Mouse (Mus musculus): ENCODE measurements around the gene Slc6a17. TPM values are rescaled to one million over a fixed set of nuclear protein-coding genes. Genes with fewer than 3 reads are reported as not detected.

The Slc6a17 gene
- polyA plus RNA-seq, 1 experiment = 0.42 TPM

- no peak overlapping the region for H3K27ac ChIP-seq (ENCODE audit: insufficient read depth, low read length)
- H3K27me3 ChIP-seq (ENCODE audit: control insufficient read depth, insufficient read depth, low read length, poor library complexity, severe bottlenecking) = no peaks in the 10 kb centered on the region
These were observed 49.7 kb downstream of the Slc6a17 start for GRCm38 (mm10) chr3:107468106-107468505.

GRCm38 (mm10) chr3:107466577-107466976 is 51.2 kb downstream of the Slc6a17 start:
- no peak overlapping the region for H3K4me3 ChIP-seq (ENCODE audit: low read depth, low read length)
- no peak overlapping the region for H3K9ac ChIP-seq (ENCODE audit: low read depth, poor library complexity, severe bottlenecking)
- H3K36me3 ChIP-seq (ENCODE audit: control insufficient read depth, insufficient read depth, low read length, poor library complexity, severe bottlenecking) = no peaks in the 10 kb centered on the region
- no peaks in the 10 kb centered on the region for H3K27me3 ChIP-seq (ENCODE audit: control insufficient read depth, insufficient read depth, low read length, poor library complexity, severe bottlenecking)
- H3K27ac ChIP-seq (ENCODE audit: insufficient read depth, low read length) = no peak overlapping the region
- no peaks in the 10 kb centered on the region for H3K9me3 ChIP-seq (replicated peaks; ENCODE audit: control insufficient read depth, insufficient read depth, low read length, poor library complexity, severe bottlenecking)
- H3K4me1 ChIP-seq (ENCODE audit: control insufficient read depth, insufficient read depth, low read length) = no peaks in the 10 kb centered on the region
- TF ChIP-seq POLR2A (IDR thresholded peaks at IDR 0.05; ENCODE audit: insufficient read depth, low read length) (no peak), EP300 (IDR thresholded peaks at IDR 0.05; ENCODE audit: insufficient read depth, low read depth, low read length) (no peak), CTCF (IDR thresholded peaks at IDR 0.05; ENCODE audit: low read depth, low read length) (peak; percentile 83)

More at GRCm38 (mm10) chr3:107468106-107468505, 49.7 kb downstream of the Slc6a17 start:
- TF ChIP-seq CTCF (IDR thresholded peaks at IDR 0.05; ENCODE audit: low read depth, low read length) (no peak), POLR2A (IDR thresholded peaks at IDR 0.05; ENCODE audit: insufficient read depth, low read length) (no peak), EP300 (IDR thresholded peaks at IDR 0.05; ENCODE audit: insufficient read depth, low read depth, low read length) (no peak)
- no peak overlapping the region for H3K4me3 ChIP-seq (ENCODE audit: low read depth, low read length)
- H3K9me3 ChIP-seq (replicated peaks; ENCODE audit: control insufficient read depth, insufficient read depth, low read length, poor library complexity, severe bottlenecking) = no peaks in the 10 kb centered on the region
- no peaks in the 10 kb centered on the region for H3K4me1 ChIP-seq (ENCODE audit: control insufficient read depth, insufficient read depth, low read length)
- H3K9ac ChIP-seq (ENCODE audit: low read depth, poor library complexity, severe bottlenecking) = no peak overlapping the region
- no peaks in the 10 kb centered on the region for H3K36me3 ChIP-seq (ENCODE audit: control insufficient read depth, insufficient read depth, low read length, poor library complexity, severe bottlenecking)

- Histone ChIP-seq H3K4me3 (ENCODE audit: low read depth, low read length) (no peak overlapping the region), H3K9me3 (replicated peaks; ENCODE audit: control insufficient read depth, insufficient read depth, low read length, poor library complexity, severe bottlenecking) (no peaks in the 10 kb centered on the region), H3K27ac (ENCODE audit: insufficient read depth, low read length) (no peak overlapping the region), H3K36me3 (ENCODE audit: control insufficient read depth, insufficient read depth, low read length, poor library complexity, severe bottlenecking) (no peaks in the 10 kb centered on the region), H3K4me1 (ENCODE audit: control insufficient read depth, insufficient read depth, low read length) (peaks cover 3% of the 10 kb centered on the region), H3K9ac (ENCODE audit: low read depth, poor library complexity, severe bottlenecking) (no peak overlapping the region), H3K27me3 (ENCODE audit: control insufficient read depth, insufficient read depth, low read length, poor library complexity, severe bottlenecking) (peaks cover 17% of the 10 kb centered on the region)
- TF ChIP-seq CTCF (IDR thresholded peaks at IDR 0.05; ENCODE audit: low read depth, low read length) (peak; percentile 94), POLR2A (IDR thresholded peaks at IDR 0.05; ENCODE audit: insufficient read depth, low read length) (no peak), EP300 (IDR thresholded peaks at IDR 0.05; ENCODE audit: insufficient read depth, low read depth, low read length) (no peak)
These were observed 55.7 kb downstream of the Slc6a17 start for GRCm38 (mm10) chr3:107462160-107462559.

- Histone ChIP-seq H3K27ac (ENCODE audit: insufficient read depth, low read length) (no peak overlapping the region), H3K4me1 (ENCODE audit: control insufficient read depth, insufficient read depth, low read length) (peaks cover 3% of the 10 kb centered on the region), H3K4me3 (ENCODE audit: low read depth, low read length) (peak overlapping the region; percentile 82), H3K9ac (ENCODE audit: low read depth, poor library complexity, severe bottlenecking) (peak overlapping the region; percentile 60), H3K36me3 (ENCODE audit: control insufficient read depth, insufficient read depth, low read length, poor library complexity, severe bottlenecking) (no peaks in the 10 kb centered on the region), H3K9me3 (replicated peaks; ENCODE audit: control insufficient read depth, insufficient read depth, low read length, poor library complexity, severe bottlenecking) (no peaks in the 10 kb centered on the region), H3K27me3 (ENCODE audit: control insufficient read depth, insufficient read depth, low read length, poor library complexity, severe bottlenecking) (peaks cover 17% of the 10 kb centered on the region)
- no peak for TF ChIP-seq EP300 (IDR thresholded peaks at IDR 0.05; ENCODE audit: insufficient read depth, low read depth, low read length)
- TF ChIP-seq POLR2A (IDR thresholded peaks at IDR 0.05; ENCODE audit: insufficient read depth, low read length) = no peak
- no peak for TF ChIP-seq CTCF (IDR thresholded peaks at IDR 0.05; ENCODE audit: low read depth, low read length)
These were observed 57.9 kb downstream of the Slc6a17 start for GRCm38 (mm10) chr3:107459773-107460431.

- peak within 1 kb of the TSS; percentile 82 for H3K4me3 ChIP-seq (ENCODE audit: low read depth, low read length)
- peak within 1 kb of the TSS; percentile 60 for H3K9ac ChIP-seq (ENCODE audit: low read depth, poor library complexity, severe bottlenecking)
- no peak within 1 kb of the TSS for H3K27ac ChIP-seq (ENCODE audit: insufficient read depth, low read length)
These were observed 58.5 kb downstream of the Slc6a17 start, which contains the start of gene Kcnc4 for GRCm38 (mm10) chr3:107459196-107459772. TSS of gene Kcnc4 (minus strand) at chr3:107459552.

More at GRCm38 (mm10) chr3:107459196-107459772, 58.5 kb downstream of the Slc6a17 start, which contains the start of gene Kcnc4:
- no peak for TF ChIP-seq EP300 (IDR thresholded peaks at IDR 0.05; ENCODE audit: insufficient read depth, low read depth, low read length)
- TF ChIP-seq CTCF (IDR thresholded peaks at IDR 0.05; ENCODE audit: low read depth, low read length) = no peak
- no peak for TF ChIP-seq POLR2A (IDR thresholded peaks at IDR 0.05; ENCODE audit: insufficient read depth, low read length)
- H3K4me1 ChIP-seq (ENCODE audit: control insufficient read depth, insufficient read depth, low read length) = peaks cover 3% of the 10 kb centered on the region
- no peaks in the 10 kb centered on the region for H3K9me3 ChIP-seq (replicated peaks; ENCODE audit: control insufficient read depth, insufficient read depth, low read length, poor library complexity, severe bottlenecking)
- H3K36me3 ChIP-seq (ENCODE audit: control insufficient read depth, insufficient read depth, low read length, poor library complexity, severe bottlenecking) = no peaks in the 10 kb centered on the region
- peaks cover 17% of the 10 kb centered on the region for H3K27me3 ChIP-seq (ENCODE audit: control insufficient read depth, insufficient read depth, low read length, poor library complexity, severe bottlenecking)
